Mouse (Mus musculus): Measurements from ENCODE around the gene Tmem30b. TPM values are rescaled to one million over a fixed set of nuclear protein-coding genes. Genes with fewer than 3 reads are reported as not detected.

Tmem30b gene
- total RNA-seq (2017) = not detected in 2 replicates

DNA sequence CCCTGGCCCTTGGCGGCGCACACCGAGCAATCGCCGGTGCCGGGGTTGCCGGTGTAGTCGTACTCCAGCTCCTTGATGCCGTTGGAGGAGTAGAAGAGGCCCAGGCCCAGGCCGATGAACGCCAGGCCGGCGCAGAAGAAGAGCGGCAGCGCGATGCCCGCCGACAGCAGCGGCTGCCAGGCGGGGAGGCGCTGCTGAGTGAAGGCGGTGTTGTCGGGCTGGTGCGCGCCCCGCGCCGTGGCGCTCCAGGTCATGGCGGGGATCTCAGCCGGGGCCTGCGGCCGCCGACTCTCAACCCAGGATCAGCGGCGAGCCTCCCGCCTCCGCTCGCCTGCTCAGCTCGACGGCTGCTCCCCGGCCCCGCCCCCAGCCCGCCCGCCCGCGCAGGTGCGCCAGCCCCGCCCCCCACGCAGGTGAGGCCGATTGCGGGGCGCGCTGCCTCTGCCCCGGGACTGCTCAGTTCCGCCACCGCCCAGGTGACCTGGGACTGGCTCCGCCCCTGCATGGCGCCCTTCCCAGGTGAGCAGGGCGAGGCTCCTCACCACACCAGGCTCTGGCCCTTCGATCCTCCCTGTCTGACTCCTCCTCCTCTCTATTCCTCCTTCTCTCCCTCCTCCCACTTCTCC lies at the start of gene Tmem30b:
Gene Tmem30b, minus strand, starts transcription at position 307 of the 626 bp plus-strand sequence.
- ATAC-seq (replicated peaks in 1 of 2; ENCODE audit: insufficient read depth in 1 of 2, low FRiP score in 2 of 2, low TSS enrichment in 1 of 2, low read depth in 1 of 2, poor library complexity in 2 of 2, severe bottlenecking in 2 of 2) = no peak

- no peak for ATAC-seq (replicated peaks in 1 of 2; ENCODE audit: insufficient read depth in 1 of 2, low FRiP score in 2 of 2, low TSS enrichment in 1 of 2, low read depth in 1 of 2, poor library complexity in 2 of 2, severe bottlenecking in 2 of 2)
Observed at GRCm38 (mm10) chr12:73595226-73595625, 49.0 kb upstream of the Tmem30b start.

DNA sequence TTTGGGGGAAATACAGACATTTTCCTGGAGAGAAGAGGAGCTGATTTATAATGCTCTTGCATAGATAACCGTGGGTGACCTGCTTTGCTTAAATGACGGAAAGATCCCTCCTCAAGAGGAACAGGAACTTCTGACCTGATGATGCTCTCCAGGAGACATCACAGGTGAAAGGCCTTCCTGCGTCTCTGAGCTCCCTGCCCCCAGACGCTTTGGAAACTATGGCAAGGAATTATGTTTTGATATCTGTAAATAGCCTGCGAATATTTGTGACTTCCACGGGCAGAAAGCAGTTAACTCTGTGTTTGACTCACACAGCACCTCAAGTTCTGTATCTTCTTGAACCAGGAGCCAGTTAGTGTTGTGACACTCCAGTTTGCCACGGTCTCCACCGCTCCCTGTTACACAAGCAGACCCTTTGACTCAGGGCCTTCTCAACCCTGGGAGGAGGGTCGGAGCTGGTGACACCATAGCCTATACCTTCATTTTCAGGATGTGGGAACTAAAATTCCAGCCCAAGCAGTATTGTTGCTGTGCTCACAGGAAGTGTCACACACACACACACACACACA lies 48.1 kb upstream of the Tmem30b start:
- ATAC-seq (replicated peaks in 1 of 2; ENCODE audit: insufficient read depth in 1 of 2, low FRiP score in 2 of 2, low TSS enrichment in 1 of 2, low read depth in 1 of 2, poor library complexity in 2 of 2, severe bottlenecking in 2 of 2) = no peak

DNA sequence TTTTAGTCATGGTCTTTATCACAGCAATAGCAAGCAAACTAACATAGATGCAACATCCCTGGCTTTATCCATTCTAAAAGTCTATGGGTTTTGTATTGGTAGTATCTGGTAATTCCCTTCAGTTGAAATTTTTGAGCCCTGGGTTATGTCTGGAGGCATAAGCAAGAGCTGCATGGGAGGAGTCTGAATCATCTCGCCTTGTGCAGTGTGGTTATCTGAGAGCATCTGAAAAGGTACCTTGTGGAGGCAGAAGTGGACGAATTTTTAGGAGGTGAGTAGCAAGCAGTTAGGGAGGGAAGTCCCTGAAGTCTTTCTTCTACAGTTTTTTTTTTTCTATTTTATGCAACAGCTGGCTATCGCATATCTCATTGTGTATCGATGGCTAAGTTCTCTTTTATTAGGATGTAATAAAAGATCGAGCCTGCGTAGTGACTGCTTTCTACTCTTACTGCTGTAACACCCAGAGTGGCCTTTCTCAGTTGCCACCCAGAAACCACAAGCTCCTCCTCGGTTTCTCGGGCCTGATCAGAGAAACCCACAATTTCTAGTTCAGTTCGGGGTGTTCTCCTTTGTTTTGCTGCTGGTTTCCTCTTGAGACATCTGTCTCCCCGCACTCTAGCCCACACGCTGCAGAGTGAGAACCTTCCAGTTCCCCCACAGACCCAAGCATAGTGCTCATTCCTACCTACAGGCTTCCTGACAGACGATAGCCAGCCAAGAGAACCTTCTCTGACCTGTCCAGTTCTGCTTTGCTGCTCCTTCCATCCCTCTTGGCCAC lies 47.0 kb upstream of the Tmem30b start:
- ATAC-seq (replicated peaks in 1 of 2; ENCODE audit: insufficient read depth in 1 of 2, low FRiP score in 2 of 2, low TSS enrichment in 1 of 2, low read depth in 1 of 2, poor library complexity in 2 of 2, severe bottlenecking in 2 of 2) = peak; percentile 66 to 79

DNA sequence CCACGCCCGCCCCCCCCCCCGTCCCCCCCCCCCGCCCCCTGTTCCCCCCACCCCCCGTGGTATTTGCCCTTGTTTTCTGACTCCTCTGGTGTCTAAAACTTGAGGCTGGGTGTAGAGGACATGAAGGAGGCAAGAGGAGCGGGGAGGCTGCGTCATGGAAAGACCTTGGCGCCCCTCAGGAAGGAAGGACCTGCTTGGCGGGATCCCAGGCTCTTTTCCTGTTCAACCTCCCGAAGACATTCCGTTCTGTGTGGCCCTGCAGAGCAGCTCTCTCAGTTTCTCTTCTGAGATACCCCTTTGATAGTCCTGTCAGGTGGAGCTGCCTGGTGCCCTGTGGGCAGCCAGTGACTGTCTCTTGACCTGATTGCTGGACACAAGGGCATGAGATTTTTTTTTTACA lies 45.4 kb upstream of the Tmem30b start:
- peak; percentile 39 to 43; a peak in 2 of 4 replicates for ATAC-seq (replicated peaks in 1 of 2; ENCODE audit: insufficient read depth in 1 of 2, low FRiP score in 2 of 2, low TSS enrichment in 1 of 2, low read depth in 1 of 2, poor library complexity in 2 of 2, severe bottlenecking in 2 of 2)

- ATAC-seq (replicated peaks in 1 of 2; ENCODE audit: insufficient read depth in 1 of 2, low FRiP score in 2 of 2, low TSS enrichment in 1 of 2, low read depth in 1 of 2, poor library complexity in 2 of 2, severe bottlenecking in 2 of 2) = no peak
Observed at GRCm38 (mm10) chr12:73590627-73591276, 44.6 kb upstream of the Tmem30b start.

GRCm38 (mm10) chr12:73587262-73587661 lies 41.1 kb upstream of the Tmem30b start:
- ATAC-seq (replicated peaks in 1 of 2; ENCODE audit: insufficient read depth in 1 of 2, low FRiP score in 2 of 2, low TSS enrichment in 1 of 2, low read depth in 1 of 2, poor library complexity in 2 of 2, severe bottlenecking in 2 of 2) = no peak

DNA sequence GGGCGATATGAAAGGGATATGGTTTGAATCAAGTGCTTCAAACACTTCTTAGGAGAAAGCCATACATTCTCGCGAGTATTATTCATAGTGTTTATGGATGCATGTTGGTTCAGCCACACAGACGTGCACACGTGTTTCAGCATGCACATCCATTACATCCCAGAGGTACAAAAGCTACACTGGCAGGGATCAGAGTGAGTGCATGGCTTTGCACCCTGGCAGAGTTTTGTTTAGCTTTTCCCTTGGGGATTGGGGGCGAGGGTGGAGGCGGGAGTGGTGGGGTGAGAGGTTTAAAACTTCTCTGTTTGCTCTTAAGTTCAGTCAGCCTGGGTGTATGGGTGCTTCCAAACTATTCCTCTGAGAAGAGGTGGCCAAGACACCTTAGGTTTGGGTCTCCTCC lies 39.7 kb upstream of the Tmem30b start:
- ATAC-seq (replicated peaks in 1 of 2; ENCODE audit: insufficient read depth in 1 of 2, low FRiP score in 2 of 2, low TSS enrichment in 1 of 2, low read depth in 1 of 2, poor library complexity in 2 of 2, severe bottlenecking in 2 of 2) = no peak

DNA sequence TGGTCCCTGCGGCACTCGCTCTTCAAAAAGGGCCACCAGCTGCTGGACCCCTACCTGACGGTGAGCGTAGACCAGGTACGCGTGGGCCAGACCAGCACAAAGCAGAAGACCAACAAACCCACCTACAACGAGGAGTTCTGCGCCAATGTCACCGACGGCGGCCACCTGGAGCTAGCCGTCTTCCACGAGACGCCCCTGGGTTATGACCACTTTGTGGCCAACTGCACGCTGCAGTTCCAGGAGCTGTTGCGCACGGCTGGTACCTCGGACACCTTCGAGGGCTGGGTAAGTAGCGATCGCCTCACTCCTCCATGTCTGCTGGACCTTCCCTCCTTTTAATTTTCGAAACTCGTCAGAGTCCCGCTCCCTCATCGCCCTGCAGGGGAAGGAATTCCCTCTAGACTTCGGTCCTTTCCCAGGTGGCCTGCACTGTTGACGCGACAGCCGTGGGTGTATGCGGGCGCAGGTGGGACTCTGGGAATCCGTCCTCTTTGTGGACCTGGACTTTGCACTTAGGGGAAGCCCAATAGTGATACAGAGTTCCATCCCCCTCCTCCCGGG lies 39.1 kb upstream of the Tmem30b start:
- peak in 1 of 2 experiments; percentile 36; a peak in 3 of 4 replicates for ATAC-seq (replicated peaks in 1 of 2; ENCODE audit: insufficient read depth in 1 of 2, low FRiP score in 2 of 2, low TSS enrichment in 1 of 2, low read depth in 1 of 2, poor library complexity in 2 of 2, severe bottlenecking in 2 of 2)

DNA sequence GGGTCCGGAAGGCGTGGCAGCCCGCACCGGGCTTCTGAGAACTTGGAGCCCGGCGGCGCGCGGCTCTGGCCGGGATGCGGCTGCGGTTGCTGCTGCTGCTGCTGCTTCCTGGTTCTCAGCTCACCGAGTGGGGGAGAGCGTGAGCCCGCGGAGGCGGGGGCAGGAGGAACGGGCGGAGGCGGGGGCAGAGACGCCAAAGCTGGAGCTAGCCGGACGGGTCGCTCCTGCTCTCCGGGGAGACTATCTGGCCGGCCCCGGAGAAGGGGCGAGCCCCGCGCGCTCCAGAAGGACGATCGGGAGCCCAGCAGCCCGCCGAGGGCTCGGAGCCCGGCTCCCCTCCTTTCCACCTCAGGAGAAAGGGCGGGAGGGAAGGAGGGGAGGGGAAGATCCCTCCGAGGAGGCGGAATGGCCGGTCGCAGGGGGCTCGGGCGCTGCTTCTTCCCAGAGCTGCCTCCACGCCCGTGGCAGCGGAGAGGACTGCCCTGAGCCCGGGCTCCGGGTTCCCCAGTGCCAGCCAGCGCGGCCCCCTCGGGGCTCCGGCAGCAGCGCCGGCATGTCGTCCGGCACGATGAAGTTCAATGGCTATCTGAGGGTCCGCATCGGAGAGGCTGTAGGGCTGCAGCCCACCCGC lies 38.5 kb upstream of the Tmem30b start, which contains the start of gene Prkch:
Gene Prkch, plus strand, starts transcription at position 187 of the 631 bp plus-strand sequence.
- peak; percentile 87 to 94 for ATAC-seq (replicated peaks in 1 of 2; ENCODE audit: insufficient read depth in 1 of 2, low FRiP score in 2 of 2, low TSS enrichment in 1 of 2, low read depth in 1 of 2, poor library complexity in 2 of 2, severe bottlenecking in 2 of 2)

DNA sequence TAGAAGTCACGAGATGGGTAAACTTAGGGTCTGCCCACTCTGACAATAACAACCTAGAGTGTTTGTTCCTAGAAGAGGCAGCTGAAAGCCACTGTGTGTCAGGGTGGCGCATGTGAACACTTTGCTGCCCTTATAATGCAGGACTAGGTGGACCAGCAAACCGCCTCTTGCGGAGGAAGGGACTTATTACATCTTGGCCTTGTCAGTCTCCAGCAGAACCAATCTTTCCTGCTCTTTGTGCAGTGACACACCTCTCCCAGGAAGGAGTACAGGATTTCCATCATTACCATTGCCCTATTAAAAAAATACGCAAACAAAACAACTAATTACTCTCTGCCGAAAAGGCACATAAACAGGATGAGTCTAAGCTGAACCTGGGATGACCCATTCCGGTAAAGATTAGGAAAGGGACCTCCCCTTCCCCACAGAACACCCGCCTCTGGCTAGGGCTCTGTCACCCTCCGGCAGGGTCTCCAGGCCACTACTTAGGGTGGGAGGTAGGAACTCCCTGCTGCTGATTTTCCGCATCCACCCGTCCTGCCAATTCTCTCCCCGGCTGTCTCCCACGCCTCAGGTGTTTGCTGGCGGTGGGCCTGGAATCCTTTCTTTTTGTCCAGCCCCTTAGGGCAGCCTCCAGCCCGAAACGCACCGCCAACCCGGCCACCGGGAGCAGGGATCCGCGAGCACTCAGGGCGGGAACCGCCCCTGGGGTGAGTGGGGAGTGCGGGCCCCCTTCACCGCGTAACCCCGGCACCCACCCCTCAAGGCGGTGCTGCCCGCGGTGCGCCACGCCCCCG lies 37.8 kb upstream of the Tmem30b start:
- peak; percentile 15 to 35; a peak in 2 of 4 replicates for ATAC-seq (replicated peaks in 1 of 2; ENCODE audit: insufficient read depth in 1 of 2, low FRiP score in 2 of 2, low TSS enrichment in 1 of 2, low read depth in 1 of 2, poor library complexity in 2 of 2, severe bottlenecking in 2 of 2)

- ATAC-seq (replicated peaks in 1 of 2; ENCODE audit: insufficient read depth in 1 of 2, low FRiP score in 2 of 2, low TSS enrichment in 1 of 2, low read depth in 1 of 2, poor library complexity in 2 of 2, severe bottlenecking in 2 of 2) = no peak
Observed at GRCm38 (mm10) chr12:73583318-73583717, 37.1 kb upstream of the Tmem30b start.

GRCm38 (mm10) chr12:73580811-73581210 lies 34.6 kb upstream of the Tmem30b start:
- ATAC-seq (replicated peaks in 1 of 2; ENCODE audit: insufficient read depth in 1 of 2, low FRiP score in 2 of 2, low TSS enrichment in 1 of 2, low read depth in 1 of 2, poor library complexity in 2 of 2, severe bottlenecking in 2 of 2) = no peak

- no peak for ATAC-seq (replicated peaks in 1 of 2; ENCODE audit: insufficient read depth in 1 of 2, low FRiP score in 2 of 2, low TSS enrichment in 1 of 2, low read depth in 1 of 2, poor library complexity in 2 of 2, severe bottlenecking in 2 of 2)
Observed at GRCm38 (mm10) chr12:73578141-73578540, 31.9 kb upstream of the Tmem30b start.

- ATAC-seq (replicated peaks in 1 of 2; ENCODE audit: insufficient read depth in 1 of 2, low FRiP score in 2 of 2, low TSS enrichment in 1 of 2, low read depth in 1 of 2, poor library complexity in 2 of 2, severe bottlenecking in 2 of 2) = peak; percentile 87 to 89
Observed at GRCm38 (mm10) chr12:73574632-73575031, 28.4 kb upstream of the Tmem30b start.

GRCm38 (mm10) chr12:73565620-73565969 lies 19.4 kb upstream of the Tmem30b start:
- ATAC-seq (replicated peaks in 1 of 2; ENCODE audit: insufficient read depth in 1 of 2, low FRiP score in 2 of 2, low TSS enrichment in 1 of 2, low read depth in 1 of 2, poor library complexity in 2 of 2, severe bottlenecking in 2 of 2) = 0 out of 4 replicates have a peak, but pooled peaks of 1 of the 2 experiments have one; percentile 25
